Mouse (Mus musculus) heart, embryonic 15.5 days (tissue): ENCODE data around the gene Mgat5. TPM values are rescaled to one million over a fixed set of nuclear protein-coding genes. Genes with fewer than 3 reads are reported as not detected.

ENCODE experiments used
- ATAC-seq: fragments of 200-750 bp; cut with Nextera tagmentation; replicated peaks from 2 replicates; pipeline ENCODE4 v1.8.0; 2017; ENCODE audit warnings: low read depth, moderate TSS enrichment; ENCODE audit not compliant: insufficient number of reproducible peaks, insufficient read depth, low FRiP score
- H3K27ac ChIP-seq: fragments of 300-500 bp; sonication (generic); 2 replicates; pipeline ENCODE4 v1.5.1; 2015; ENCODE audit warnings: mild to moderate bottlenecking, inconsistent platforms
- H3K27me3 ChIP-seq: fragments of 300-500 bp; sonication (generic); 2 replicates; pipeline ENCODE4 v1.6.1; 2015; ENCODE audit warnings: inconsistent platforms
- H3K36me3 ChIP-seq: fragments of 300-500 bp; sonication (generic); 2 replicates; pipeline ENCODE4 v1.6.1; 2015; ENCODE audit warnings: mild to moderate bottlenecking, inconsistent platforms
- H3K4me1 ChIP-seq: fragments of 300-500 bp; sonication (generic); replicated peaks from 2 replicates; pipeline ENCODE4 v1.6.1; 2015; ENCODE audit warnings: inconsistent platforms
- H3K4me2 ChIP-seq: fragments of 300-500 bp; sonication (generic); 2 replicates; pipeline ENCODE4 v1.6.1; 2015; ENCODE audit warnings: inconsistent platforms, mild to moderate bottlenecking, moderate library complexity
- H3K4me3 ChIP-seq: fragments of 300-500 bp; sonication (generic); 2 replicates; pipeline ENCODE4 v1.5.1; 2015; ENCODE audit warnings: mild to moderate bottlenecking, inconsistent platforms
- H3K9ac ChIP-seq: fragments of 300-500 bp; sonication (generic); 2 replicates; pipeline ENCODE4 v1.6.1; 2015; ENCODE audit warnings: mild to moderate bottlenecking, inconsistent platforms
- H3K9me3 ChIP-seq: fragments of 300-500 bp; sonication (generic); replicated peaks from 2 replicates; pipeline ENCODE4 v1.6.1; 2016; ENCODE audit warnings: inconsistent platforms
- WGBS: fragments of 180-500 bp; shearing (Covaris S2); methylation state at CpG from one replicate; pipeline ENCODE4 v1.1.7; 2015; ENCODE audit warnings: mixed read lengths; 5-methylcytosine and 5-hydroxymethylcytosine counted together
- polyA plus RNA-seq: library from polyadenylated mRNA; unstranded; fragments of >200 nt; fragmentation: Nextera tagmentation; extraction: Ambion mirVana; gene quantifications from 2 replicates; pipeline ENCODE4 v1.2.1, GENCODE M21; 2015

Mgat5 gene
- polyA plus RNA-seq, 1 experiment from 2014 or later = 3.7 TPM

GRCm38 (mm10) chr1:127321638-127322037 lies 116.8 kb downstream of the Mgat5 start:
- H3K27me3 ChIP-seq = no peaks in the 10 kb centered on the region
- ATAC-seq = 0 out of 2 replicates have a peak, but pooled peaks have one; percentile 7
- WGBS = 40% methylated on average over 3 of the region's 3 CpGs
- 0 out of 2 replicates have a peak, but pooled peaks cover 10% of the 10 kb centered on the region for H3K36me3 ChIP-seq
- H3K9me3 ChIP-seq = no peaks in the 10 kb centered on the region
- H3K4me3 ChIP-seq = no peak overlapping the region
- H3K4me1 ChIP-seq = peaks cover 32% of the 10 kb centered on the region
- H3K4me2 ChIP-seq = no peak overlapping the region
- no peak overlapping the region for H3K9ac ChIP-seq
- peak overlapping the region; percentile 14; the same call in 1 of the 2 replicates for H3K27ac ChIP-seq

- H3K4me1 ChIP-seq = peaks cover 31% of the 10 kb centered on the region
- H3K4me2 ChIP-seq = no peak overlapping the region
- no peaks in the 10 kb centered on the region for H3K9me3 ChIP-seq
- H3K36me3 ChIP-seq = 0 out of 2 replicates have a peak, but pooled peaks cover 10% of the 10 kb centered on the region
- no peak overlapping the region for H3K9ac ChIP-seq
- H3K4me3 ChIP-seq = no peak overlapping the region
- no peak for ATAC-seq
- WGBS = 65% methylated on average over 5 of the region's 5 CpGs
- no peak overlapping the region for H3K27ac ChIP-seq
- no peaks in the 10 kb centered on the region for H3K27me3 ChIP-seq
Observed at GRCm38 (mm10) chr1:127322169-127322805, 117.5 kb downstream of the Mgat5 start.

GRCm38 (mm10) chr1:127325601-127326198 lies 120.9 kb downstream of the Mgat5 start:
- Histone ChIP-seq H3K9me3 (no peaks in the 10 kb centered on the region), H3K27ac (no peak overlapping the region), H3K27me3 (no peaks in the 10 kb centered on the region), H3K4me3 (no peak overlapping the region), H3K4me1 (peaks cover 30% of the 10 kb centered on the region), H3K9ac (no peak overlapping the region), H3K4me2 (no peak overlapping the region), H3K36me3 (0 out of 2 replicates have a peak, but pooled peaks cover 10% of the 10 kb centered on the region)
- 89% methylated on average over 8 of the region's 8 CpGs for WGBS
- ATAC-seq = no peak

- peaks cover 18% of the 10 kb centered on the region for H3K4me1 ChIP-seq
- no peak overlapping the region for H3K27ac ChIP-seq
- H3K4me2 ChIP-seq = no peak overlapping the region
- H3K27me3 ChIP-seq = no peaks in the 10 kb centered on the region
- ATAC-seq = no peak
- H3K4me3 ChIP-seq = no peak overlapping the region
- H3K36me3 ChIP-seq = 0 out of 2 replicates have a peak, but pooled peaks cover 10% of the 10 kb centered on the region
- no peak overlapping the region for H3K9ac ChIP-seq
- no peaks in the 10 kb centered on the region for H3K9me3 ChIP-seq
- 79% methylated on average over 6 of the region's 6 CpGs for WGBS
Observed at GRCm38 (mm10) chr1:127327773-127328172, 123.0 kb downstream of the Mgat5 start.

GRCm38 (mm10) chr1:127328354-127328875 lies 123.6 kb downstream of the Mgat5 start:
- H3K36me3 ChIP-seq = 0 out of 2 replicates have a peak, but pooled peaks cover 10% of the 10 kb centered on the region
- no peak overlapping the region for H3K4me3 ChIP-seq
- WGBS = 67% methylated on average over 5 of the region's 5 CpGs

GRCm38 (mm10) chr1:127329810-127330209 lies 125.0 kb downstream of the Mgat5 start:
- ATAC-seq = peak; percentile 86
- Histone ChIP-seq H3K9ac (no peak overlapping the region), H3K36me3 (no peaks in the 10 kb centered on the region), H3K4me2 (no peak overlapping the region), H3K27me3 (no peaks in the 10 kb centered on the region), H3K4me3 (no peak overlapping the region), H3K4me1 (peaks cover 18% of the 10 kb centered on the region), H3K27ac (peak overlapping the region; percentile 74), H3K9me3 (no peaks in the 10 kb centered on the region)
- WGBS = 38% methylated on average over 6 of the region's 6 CpGs

More at GRCm38 (mm10) chr1:127328354-127328875, 123.6 kb downstream of the Mgat5 start:
- no peaks in the 10 kb centered on the region for H3K27me3 ChIP-seq
- no peak overlapping the region for H3K27ac ChIP-seq
- no peak for ATAC-seq
- H3K9me3 ChIP-seq = no peaks in the 10 kb centered on the region
- no peak overlapping the region for H3K4me2 ChIP-seq
- peaks cover 18% of the 10 kb centered on the region for H3K4me1 ChIP-seq
- no peak overlapping the region for H3K9ac ChIP-seq

GRCm38 (mm10) chr1:127337740-127338139 lies 132.9 kb downstream of the Mgat5 start:
- Histone ChIP-seq H3K9me3 (no peaks in the 10 kb centered on the region), H3K9ac (no peak overlapping the region), H3K4me2 (no peak overlapping the region), H3K4me1 (peaks cover 15% of the 10 kb centered on the region), H3K36me3 (no peaks in the 10 kb centered on the region), H3K27me3 (no peaks in the 10 kb centered on the region), H3K4me3 (no peak overlapping the region), H3K27ac (no peak overlapping the region)
- WGBS = 73% methylated on average over 10 of the region's 10 CpGs
- no peak for ATAC-seq

GRCm38 (mm10) chr1:127338833-127339487 lies 134.1 kb downstream of the Mgat5 start:
- WGBS = 40% methylated on average over 9 of the region's 9 CpGs
- Histone ChIP-seq H3K4me3 (no peak overlapping the region), H3K9ac (no peak overlapping the region)

GRCm38 (mm10) chr1:127340296-127340695 lies 135.5 kb downstream of the Mgat5 start:
- H3K9me3 ChIP-seq = no peaks in the 10 kb centered on the region
- no peaks in the 10 kb centered on the region for H3K36me3 ChIP-seq
- H3K27ac ChIP-seq = no peak overlapping the region
- H3K4me1 ChIP-seq = peaks cover 35% of the 10 kb centered on the region
- H3K4me2 ChIP-seq = no peak overlapping the region
- H3K4me3 ChIP-seq = no peak overlapping the region
- ATAC-seq = no peak
- H3K9ac ChIP-seq = no peak overlapping the region
- 85% methylated on average over 9 of the region's 9 CpGs for WGBS
- H3K27me3 ChIP-seq = no peaks in the 10 kb centered on the region

More at GRCm38 (mm10) chr1:127338833-127339487, 134.1 kb downstream of the Mgat5 start:
- Histone ChIP-seq H3K4me2 (no peak overlapping the region), H3K9me3 (no peaks in the 10 kb centered on the region), H3K4me1 (peaks cover 23% of the 10 kb centered on the region), H3K27ac (0 out of 2 replicates have a peak overlapping the region, but pooled peaks have one; percentile 12), H3K36me3 (no peaks in the 10 kb centered on the region), H3K27me3 (no peaks in the 10 kb centered on the region)
- ATAC-seq = no peak

GRCm38 (mm10) chr1:127344913-127345312 lies 140.1 kb downstream of the Mgat5 start:
- Histone ChIP-seq H3K27ac (0 out of 2 replicates have a peak overlapping the region, but pooled peaks have one; percentile 22), H3K4me2 (no peak overlapping the region), H3K9me3 (no peaks in the 10 kb centered on the region), H3K9ac (no peak overlapping the region), H3K4me1 (peaks cover 54% of the 10 kb centered on the region), H3K36me3 (no peaks in the 10 kb centered on the region), H3K4me3 (no peak overlapping the region), H3K27me3 (no peaks in the 10 kb centered on the region)
- WGBS = 47% methylated on average over 9 of the region's 9 CpGs
- no peak for ATAC-seq

GRCm38 (mm10) chr1:127346596-127347139 lies 141.9 kb downstream of the Mgat5 start:
- ATAC-seq = no peak
- Histone ChIP-seq H3K9me3 (no peaks in the 10 kb centered on the region), H3K4me3 (no peak overlapping the region), H3K36me3 (no peaks in the 10 kb centered on the region), H3K9ac (no peak overlapping the region), H3K4me2 (no peak overlapping the region), H3K27ac (no peak overlapping the region), H3K27me3 (no peaks in the 10 kb centered on the region), H3K4me1 (peaks cover 63% of the 10 kb centered on the region)
- WGBS = 71% methylated on average over 3 of the region's 3 CpGs
